Mouse (Mus musculus) CH12.LX (cell line): ENCODE data around the gene Itga6. TPM values are rescaled to one million over a fixed set of nuclear protein-coding genes. Genes with fewer than 3 reads are reported as not detected.
A peak's percentile ranks its signal among the peaks of the same experiment; 100 is the strongest.

Source experiments
- DNase-seq: peaks from one replicate; pipeline ENCODE4 v3.0.0-alpha.2; 2013; ENCODE audit errors: extremely low read depth
- H3K27ac ChIP-seq: 2 replicates; pipeline ENCODE4 v1.5.1; 2012; ENCODE audit warnings: low read depth, mild to moderate bottlenecking, control low read depth, moderate library complexity; ENCODE audit not compliant: insufficient read depth
- H3K27me3 ChIP-seq: replicated peaks from 2 replicates; pipeline ENCODE3; 2012; ENCODE audit warnings: inconsistent platforms
- H3K36me3 ChIP-seq, 2 experiments: replicated peaks in 1 of 2; 2 replicates each; pipeline versions ENCODE3 to v1.6.1; 2012; ENCODE audit warnings: inconsistent platforms in 1 of 2, low read length in 1 of 2, mild to moderate bottlenecking in 1 of 2, mixed read lengths in 1 of 2, moderate library complexity in 1 of 2; ENCODE audit not compliant: control insufficient read depth in 1 of 2, insufficient read depth in 1 of 2
- H3K4me1 ChIP-seq, 2 experiments: 2 replicates each; pipeline ENCODE4 v1.6.1; 2012; ENCODE audit warnings: inconsistent platforms in 1 of 2, moderate library complexity in 1 of 2; ENCODE audit not compliant: insufficient read depth in 2 of 2, control insufficient read depth in 1 of 2
- H3K4me2 ChIP-seq: 2 replicates; pipeline ENCODE4 v1.6.1; 2012; ENCODE audit warnings: low read depth, mild to moderate bottlenecking, control low read depth; ENCODE audit not compliant: poor library complexity, insufficient read depth, severe bottlenecking
- H3K4me3 ChIP-seq, 3 experiments: fragments of 150-350 bp in 1 of 3; sonication (generic) in 1 of 3; replicated peaks in 1 of 3; 2 replicates each; pipeline versions ENCODE3 to v1.5.1; 2011 to 2012; ENCODE audit warnings: low read depth in 2 of 3, low read length in 2 of 3, mild to moderate bottlenecking in 2 of 3, moderate library complexity in 2 of 3, control low read depth in 1 of 3, improper control_type of control experiment in 1 of 3, inconsistent platforms in 1 of 3, mixed read lengths in 1 of 3; ENCODE audit not compliant: poor library complexity in 1 of 3
- H3K79me2 ChIP-seq: replicated peaks from 2 replicates; pipeline ENCODE4 v1.6.1; 2012; ENCODE audit warnings: mild to moderate bottlenecking, moderate library complexity; ENCODE audit not compliant: control insufficient read depth, poor library complexity, insufficient read depth, severe bottlenecking; ENCODE audit errors: extremely low read depth
- H3K9ac ChIP-seq: 2 replicates; pipeline ENCODE4 v1.6.1; 2012; ENCODE audit warnings: low read depth, mild to moderate bottlenecking, control low read depth, moderate library complexity; ENCODE audit not compliant: insufficient read depth
- H3K9me3 ChIP-seq: replicated peaks from 2 replicates; pipeline ENCODE3; 2012; ENCODE audit warnings: low read length, inconsistent platforms, mixed read lengths
- BHLHE40 ChIP-seq: IDR thresholded peaks from 2 replicates; pipeline ENCODE4 v1.6.1; 2011; ENCODE audit warnings: mild to moderate bottlenecking, low read depth, low read length, improper control_type of control experiment
- CHD1 ChIP-seq: IDR thresholded peaks from 2 replicates; pipeline ENCODE4 v1.6.1; 2012; ENCODE audit warnings: low read depth, low read length, improper control_type of control experiment, inconsistent platforms
- CHD2 ChIP-seq: IDR thresholded peaks from 2 replicates; pipeline ENCODE4 v1.6.1; 2011; ENCODE audit warnings: low read length, improper control_type of control experiment
- CTCF ChIP-seq, 2 experiments: IDR thresholded peaks in 1 of 2; conservative IDR thresholded peaks in 1 of 2; 2 replicates each; pipeline ENCODE4 v1.5.1; 2011 to 2012; ENCODE audit warnings: low read depth in 2 of 2, low read length in 2 of 2, improper control_type of control experiment in 1 of 2, inconsistent platforms in 1 of 2, mild to moderate bottlenecking in 1 of 2, moderate library complexity in 1 of 2
- E2F4 ChIP-seq: IDR thresholded peaks from 2 replicates; pipeline ENCODE4 v1.6.1; 2011; ENCODE audit warnings: low read depth, low read length, improper control_type of control experiment; ENCODE audit not compliant: insufficient replicate concordance
- ELF1 ChIP-seq: IDR thresholded peaks from 2 replicates; pipeline ENCODE4 v1.6.1; 2014; ENCODE audit warnings: low read depth, mild to moderate bottlenecking, inconsistent platforms, low read length, improper control_type of control experiment
- HCFC1 ChIP-seq: IDR thresholded peaks from 2 replicates; pipeline ENCODE4 v1.6.1; 2012; ENCODE audit warnings: low read depth, mild to moderate bottlenecking, inconsistent platforms, low read length, improper control_type of control experiment
- JUN ChIP-seq: IDR thresholded peaks from 2 replicates; pipeline ENCODE4 v1.6.1; 2011; ENCODE audit warnings: low read depth, mild to moderate bottlenecking, low read length, improper control_type of control experiment, moderate library complexity; ENCODE audit not compliant: insufficient read depth
- JUND ChIP-seq: conservative IDR thresholded peaks from 2 replicates; pipeline ENCODE4 v1.6.1; 2011; ENCODE audit warnings: low read depth, low read length, improper control_type of control experiment
- KAT2A ChIP-seq: IDR thresholded peaks from 2 replicates; pipeline ENCODE4 v1.6.1; 2012; ENCODE audit warnings: low read length, improper control_type of control experiment, inconsistent platforms; ENCODE audit not compliant: insufficient replicate concordance
- MAX ChIP-seq: IDR thresholded peaks from 2 replicates; pipeline ENCODE4 v1.6.1; 2011; ENCODE audit warnings: low read length, improper control_type of control experiment
- MEF2A ChIP-seq: IDR thresholded peaks from 2 replicates; pipeline ENCODE4 v1.6.1; 2014; ENCODE audit warnings: low read depth, mild to moderate bottlenecking, inconsistent platforms, low read length, improper control_type of control experiment, borderline replicate concordance
- MXI1 ChIP-seq: IDR thresholded peaks from 2 replicates; pipeline ENCODE4 v1.6.1; 2011; ENCODE audit warnings: mild to moderate bottlenecking, low read depth, low read length, improper control_type of control experiment
- NELFE ChIP-seq: IDR thresholded peaks from 2 replicates; pipeline ENCODE4 v1.6.1; 2011; ENCODE audit warnings: low read depth, low read length, improper control_type of control experiment
- NRF1 ChIP-seq: IDR thresholded peaks from 2 replicates; pipeline ENCODE4 v1.6.1; 2014; ENCODE audit warnings: low read depth, mild to moderate bottlenecking, inconsistent platforms, low read length, improper control_type of control experiment, moderate library complexity
- POLR2A ChIP-seq: IDR thresholded peaks from 2 replicates; pipeline ENCODE4 v1.6.1; 2011; ENCODE audit warnings: low read depth, mild to moderate bottlenecking, improper control_type of control experiment, low read length
- POLR2AphosphoS2 ChIP-seq: IDR thresholded peaks from 2 replicates; pipeline ENCODE4 v1.6.1; 2011; ENCODE audit warnings: low read depth, low read length, improper control_type of control experiment
- SMC3 ChIP-seq: IDR thresholded peaks from 2 replicates; pipeline ENCODE4 v1.6.1; 2011; ENCODE audit warnings: low read depth, low read length, improper control_type of control experiment
- TCF12 ChIP-seq: IDR thresholded peaks from 2 replicates; pipeline ENCODE4 v1.6.1; 2014; ENCODE audit warnings: low read depth, mild to moderate bottlenecking, inconsistent platforms, low read length, improper control_type of control experiment
- UBTF ChIP-seq: IDR thresholded peaks from 2 replicates; pipeline ENCODE4 v1.6.1; 2012; ENCODE audit warnings: low read depth, mild to moderate bottlenecking, inconsistent platforms, low read length, improper control_type of control experiment, moderate library complexity
- USF1 ChIP-seq: IDR thresholded peaks from 2 replicates; pipeline ENCODE4 v1.6.1; 2014; ENCODE audit warnings: low read depth, mild to moderate bottlenecking, inconsistent platforms, low read length, improper control_type of control experiment
- USF2 ChIP-seq: conservative IDR thresholded peaks from 2 replicates; pipeline ENCODE4 v1.6.1; 2011; ENCODE audit warnings: low read depth, low read length, improper control_type of control experiment
- ZMIZ1 ChIP-seq: IDR thresholded peaks from 2 replicates; pipeline ENCODE4 v1.6.1; 2012; ENCODE audit warnings: low read depth, mild to moderate bottlenecking, inconsistent platforms, low read length, improper control_type of control experiment
- ZNF384 ChIP-seq: IDR thresholded peaks from 2 replicates; pipeline ENCODE4 v1.6.1; 2012; ENCODE audit warnings: low read depth, low read length, improper control_type of control experiment, inconsistent platforms
- dilution Hi-C: fragments of 300-500 bp; cut with MboI; formaldehyde crosslinking; loops from 2 replicates; pipeline ENCODE4 v1.14.3; 2020; ENCODE audit warnings: low sequenced_read_pairs; ENCODE audit not compliant: extremely low pct_unique_long_range_greater_than_20kb, extremely low pct_ligation_motif_present
- in situ Hi-C: fragments of 300-500 bp; cut with MboI; formaldehyde crosslinking; loops from 3 replicates; pipeline ENCODE4 v1.14.3; 2019; ENCODE audit warnings: low sequenced_read_pairs, low pct_ligation_motif_present, low pct_unique_long_range_greater_than_20kb, mixed read lengths
- polyA plus RNA-seq: library from polyadenylated mRNA; unstranded; fragments of >175 nt; gene quantifications from 2 replicates; pipeline ENCODE4 v1.2.1, GENCODE M21; 2012; ENCODE audit warnings: low read depth; ENCODE audit not compliant: insufficient read length
- total RNA-seq, 2 experiments: library from RNA; depleted of rRNA; stranded (reverse); fragments of 300-350 nt in 1 of 2; fragments of >200 nt in 1 of 2; gene quantifications; 2 replicates each; pipeline ENCODE4 v1.2.3; 2012 to 2014

Gene Itga6
- total and polyA plus RNA-seq, 3 experiments, result 6.1 to 13.9 (median 10.9) TPM

- Histone ChIP-seq H3K9ac (peak overlapping the region; percentile 43; the same call in 1 of the 2 replicates), H3K36me3 (no peaks in the 10 kb centered on the region), H3K4me3 (no peak overlapping the region), H3K4me1 (peaks cover 29 to 43% of the 10 kb centered on the region in 2 experiments), H3K79me2 (no peaks in the 10 kb centered on the region), H3K27ac (peak overlapping the region; percentile 81), H3K4me2 (peak overlapping the region; percentile 88; the same call in 1 of the 2 replicates), H3K27me3 (no peaks in the 10 kb centered on the region), H3K9me3 (peaks cover 9% of the 10 kb centered on the region)
- no peak for DNase-seq
- dilution Hi-C loops, result no loop called here
- TF ChIP-seq CTCF (conservative IDR thresholded peaks at IDR 0.05 in 1 of 2, IDR thresholded peaks at IDR 0.05 in 1 of 2; ENCODE audit: low read depth in 2 of 2, low read length in 2 of 2) (no peak), JUND (no peak), HCFC1 (no peak)
- in situ Hi-C loops, result no loop called here
Observed at GRCm38 (mm10) chr2:71697408-71698336, 47.7 kb upstream of the Itga6 start.

DNA sequence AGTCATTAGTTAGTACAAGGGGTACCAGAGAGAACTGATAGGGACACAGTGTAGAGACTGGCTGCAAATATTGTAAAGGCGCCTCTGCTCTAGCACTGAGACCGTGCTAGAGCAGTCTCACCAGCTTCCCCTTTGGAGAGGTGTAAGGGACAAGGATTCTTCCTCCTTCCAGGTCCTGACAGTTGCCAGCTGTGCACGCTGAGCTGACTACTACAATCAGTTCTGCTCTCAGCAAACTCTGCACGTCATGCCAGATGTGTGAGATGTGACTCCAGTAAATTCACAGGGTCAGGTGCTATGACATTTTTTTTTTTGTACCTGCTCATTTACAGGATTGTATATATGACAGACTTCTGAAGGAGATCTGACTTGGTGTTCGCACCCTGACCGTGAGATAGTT is 47.0 kb upstream of the Itga6 start:
- in situ Hi-C loops (no loop called here), dilution Hi-C loops (no loop called here)
- Histone ChIP-seq H3K27me3 (no peaks in the 10 kb centered on the region), H3K36me3 (no peaks in the 10 kb centered on the region), H3K4me1 (peaks cover 29 to 43% of the 10 kb centered on the region in 2 experiments), H3K27ac (peak overlapping the region; percentile 81), H3K9ac (peak overlapping the region; percentile 43; the same call in 1 of the 2 replicates), H3K9me3 (peaks cover 9% of the 10 kb centered on the region), H3K4me2 (peak overlapping the region; percentile 88), H3K4me3 (no peak overlapping the region), H3K79me2 (no peaks in the 10 kb centered on the region)
- DNase-seq, result peak; percentile 62
- TF ChIP-seq BHLHE40 (peak; percentile 32; the same call in 1 of the 2 replicates), E2F4 (no peak), NELFE (no peak), ZNF384 (peak; percentile 52)

- peaks cover 9% of the 10 kb centered on the region for H3K9me3 ChIP-seq
- H3K27ac ChIP-seq, result peak overlapping the region; percentile 81
- H3K27me3 ChIP-seq, result no peaks in the 10 kb centered on the region
- DNase-seq, result peak; percentile 96
- H3K36me3 ChIP-seq, result no peaks in the 10 kb centered on the region
- peaks cover 29 to 43% of the 10 kb centered on the region in 2 experiments for H3K4me1 ChIP-seq
- peak overlapping the region; percentile 43; the same call in 1 of the 2 replicates for H3K9ac ChIP-seq
- no peaks in the 10 kb centered on the region for H3K79me2 ChIP-seq
- H3K4me2 ChIP-seq, result peak overlapping the region; percentile 88
- in situ Hi-C loops (no loop called here), dilution Hi-C loops (no loop called here)
- peak overlapping the region in 1 of 3 experiments; percentile 7 for H3K4me3 ChIP-seq
- peak; percentile 72; the same call in 1 of the 2 replicates for TF ChIP-seq UBTF
- peak; percentile 70; the same call in 1 of the 2 replicates for TF ChIP-seq ELF1
- TF ChIP-seq NRF1, result 0 out of 2 replicates have a peak, but pooled peaks have one; percentile 34
- peak; percentile 92 for TF ChIP-seq TCF12
- peak; percentile 99 for TF ChIP-seq JUN
- peak; percentile 71 for TF ChIP-seq POLR2A
- peak; percentile 88 for TF ChIP-seq CHD2
- peak; percentile 61; the same call in 1 of the 2 replicates for TF ChIP-seq ZMIZ1
- TF ChIP-seq MEF2A, result peak; percentile 98
- no peak for TF ChIP-seq POLR2AphosphoS2
- no peak for TF ChIP-seq USF2
- TF ChIP-seq KAT2A, result 0 out of 2 replicates have a peak, but pooled peaks have one; percentile 77
- peak; percentile 19 for TF ChIP-seq SMC3
- no peak for TF ChIP-seq ZNF384
- TF ChIP-seq USF1, result no peak
- peak; percentile 47; the same call in 1 of the 2 replicates for TF ChIP-seq MXI1
- TF ChIP-seq BHLHE40, result peak; percentile 92
- no peak for TF ChIP-seq CHD1
- TF ChIP-seq MAX, result peak; percentile 59; the same call in 1 of the 2 replicates
Observed at GRCm38 (mm10) chr2:71698942-71699341, 46.5 kb upstream of the Itga6 start.
